Mouse (Mus musculus): ENCODE measurements around the gene Akap8. TPM values are rescaled to one million over a fixed set of nuclear protein-coding genes. Genes with fewer than 3 reads are reported as not detected.

Akap8 gene
- 28.0 and 31.0 TPM in 2 replicates for polyA plus RNA-seq (2012; rRNA removed)

GRCm38 (mm10) chr17:32320597-32321389 is at the start of gene Akap8:
Gene Akap8, minus strand, starts transcription at chr17:32321238.

GRCm38 (mm10) chr17:32350382-32350983 is 29.4 kb upstream of the Akap8 start, which contains the start of gene Akap8l:
Gene Akap8l, minus strand, starts transcription at chr17:32350607.

GRCm38 (mm10) chr17:32284262-32285137 is 36.5 kb downstream of the Akap8 start, which contains the start of gene Brd4:
Gene Brd4, minus strand, starts transcription at chr17:32284722.

Other genes with a start within 250 kb of the Akap8 start
- 0.43 and 0.76 TPM in 2 replicates for gene Notch3, start 154.4 kb downstream of the Akap8 start, polyA plus RNA-seq (2012; rRNA removed)
- gene Ephx3, start 131.7 kb downstream of the Akap8 start, polyA plus RNA-seq (2012; rRNA removed), result 0.03 and 0.09 TPM in 2 replicates
- 12.0 and 17.1 TPM in 2 replicates for gene Brd4, start 36.5 kb downstream of the Akap8 start, polyA plus RNA-seq (2012; rRNA removed)
- 34.6 and 38.3 TPM in 2 replicates for gene Akap8l, start 29.4 kb upstream of the Akap8 start, polyA plus RNA-seq (2012; rRNA removed)
- gene Wiz, start 68.2 kb upstream of the Akap8 start, polyA plus RNA-seq (2012; rRNA removed), result 7.7 and 9.7 TPM in 2 replicates
- gene Rasal3, start 82.3 kb upstream of the Akap8 start, polyA plus RNA-seq (2012; rRNA removed), result 1.6 and 2.1 TPM in 2 replicates
- 4.1 and 4.9 TPM in 2 replicates for gene Pglyrp2, start 102.9 kb upstream of the Akap8 start, polyA plus RNA-seq (2012; rRNA removed)
- 0.26 and 0.27 TPM in 2 replicates for gene Cyp4f39, start 131.5 kb upstream of the Akap8 start, polyA plus RNA-seq (2012; rRNA removed)
- gene Cyp4f17, start 184.8 kb upstream of the Akap8 start, polyA plus RNA-seq (2012; rRNA removed), result 0.48 and 0.50 TPM in 2 replicates
- 2.2 and 2.8 TPM in 2 replicates for gene Cyp4f16, start 215.3 kb upstream of the Akap8 start, polyA plus RNA-seq (2012; rRNA removed)

Measured in liver, embryonic 14 days (tissue).